Mouse (Mus musculus): ENCODE results near the gene Dip2b. TPM values are rescaled to one million over a fixed set of nuclear protein-coding genes. Genes with fewer than 3 reads are reported as not detected.
A peak's percentile ranks its signal among the peaks of the same experiment; 100 is the strongest.

The Dip2b gene
- polyA plus RNA-seq, 1 experiment, result 40.4 TPM

GRCm38 (mm10) chr15:100021175-100021574, 17.3 kb upstream of the Dip2b start:
- no peaks in the 10 kb centered on the region for H3K4me1 ChIP-seq (ENCODE audit: control insufficient read depth, insufficient read depth, low read length)
- no peak for TF ChIP-seq CTCF (IDR thresholded peaks at IDR 0.05; ENCODE audit: borderline replicate concordance, insufficient read depth, low read depth, low read length)
- TF ChIP-seq POLR2A (IDR thresholded peaks at IDR 0.05; ENCODE audit: borderline replicate concordance, insufficient read depth, low read length), result no peak
- no peak for DNase-seq
- 97% methylated on average over 1 of the region's 1 CpGs for WGBS
- no peak overlapping the region for H3K4me3 ChIP-seq (replicated peaks; ENCODE audit: insufficient read depth, low read depth, low read length)
- no peak overlapping the region for H3K27ac ChIP-seq (ENCODE audit: insufficient read depth, low read length)
- H3K27me3 ChIP-seq (ENCODE audit: control insufficient read depth, insufficient read depth, low read length), result no peaks in the 10 kb centered on the region

GRCm38 (mm10) chr15:100022923-100023322, 15.5 kb upstream of the Dip2b start:
- no peak overlapping the region for H3K4me3 ChIP-seq (replicated peaks; ENCODE audit: insufficient read depth, low read depth, low read length)
- H3K27ac ChIP-seq (ENCODE audit: insufficient read depth, low read length), result no peak overlapping the region
- TF ChIP-seq CTCF (IDR thresholded peaks at IDR 0.05; ENCODE audit: borderline replicate concordance, insufficient read depth, low read depth, low read length) (no peak), POLR2A (IDR thresholded peaks at IDR 0.05; ENCODE audit: borderline replicate concordance, insufficient read depth, low read length) (no peak)
- 8% methylated on average over 5 of the region's 5 CpGs for WGBS
- peak; percentile 51 to 54 for DNase-seq
- no peaks in the 10 kb centered on the region for H3K4me1 ChIP-seq (ENCODE audit: control insufficient read depth, insufficient read depth, low read length)
- H3K27me3 ChIP-seq (ENCODE audit: control insufficient read depth, insufficient read depth, low read length), result no peaks in the 10 kb centered on the region

GRCm38 (mm10) chr15:100025076-100025834, 13.2 kb upstream of the Dip2b start:
- WGBS, result 78% methylated on average over 11 of the region's 11 CpGs
- H3K4me3 ChIP-seq (replicated peaks; ENCODE audit: insufficient read depth, low read depth, low read length), result no peak overlapping the region
- no peak overlapping the region for H3K27ac ChIP-seq (ENCODE audit: insufficient read depth, low read length)
- H3K27me3 ChIP-seq (ENCODE audit: control insufficient read depth, insufficient read depth, low read length), result no peaks in the 10 kb centered on the region
- no peaks in the 10 kb centered on the region for H3K4me1 ChIP-seq (ENCODE audit: control insufficient read depth, insufficient read depth, low read length)
- no peak for TF ChIP-seq POLR2A (IDR thresholded peaks at IDR 0.05; ENCODE audit: borderline replicate concordance, insufficient read depth, low read length)
- TF ChIP-seq CTCF (IDR thresholded peaks at IDR 0.05; ENCODE audit: borderline replicate concordance, insufficient read depth, low read depth, low read length), result no peak
- no peak for DNase-seq

GRCm38 (mm10) chr15:100028133-100028532, 10.3 kb upstream of the Dip2b start:
- Histone ChIP-seq H3K4me3 (replicated peaks; ENCODE audit: insufficient read depth, low read depth, low read length) (no peak overlapping the region), H3K27me3 (ENCODE audit: control insufficient read depth, insufficient read depth, low read length) (no peaks in the 10 kb centered on the region), H3K27ac (ENCODE audit: insufficient read depth, low read length) (no peak overlapping the region), H3K4me1 (ENCODE audit: control insufficient read depth, insufficient read depth, low read length) (no peaks in the 10 kb centered on the region)
- TF ChIP-seq CTCF (IDR thresholded peaks at IDR 0.05; ENCODE audit: borderline replicate concordance, insufficient read depth, low read depth, low read length) (no peak), POLR2A (IDR thresholded peaks at IDR 0.05; ENCODE audit: borderline replicate concordance, insufficient read depth, low read length) (no peak)
- DNase-seq, result no peak
- WGBS, result 85% methylated on average over 2 of the region's 2 CpGs

GRCm38 (mm10) chr15:100029497-100029896, 9.0 kb upstream of the Dip2b start:
- no peak overlapping the region for H3K4me3 ChIP-seq (replicated peaks; ENCODE audit: insufficient read depth, low read depth, low read length)
- H3K27me3 ChIP-seq (ENCODE audit: control insufficient read depth, insufficient read depth, low read length), result no peaks in the 10 kb centered on the region
- H3K4me1 ChIP-seq (ENCODE audit: control insufficient read depth, insufficient read depth, low read length), result no peaks in the 10 kb centered on the region
- 67% methylated on average over 8 of the region's 8 CpGs for WGBS
- DNase-seq, result no peak
- no peak overlapping the region for H3K27ac ChIP-seq (ENCODE audit: insufficient read depth, low read length)
- TF ChIP-seq POLR2A (IDR thresholded peaks at IDR 0.05; ENCODE audit: borderline replicate concordance, insufficient read depth, low read length) (no peak), CTCF (IDR thresholded peaks at IDR 0.05; ENCODE audit: borderline replicate concordance, insufficient read depth, low read depth, low read length) (no peak)

GRCm38 (mm10) chr15:100029900-100030299, 8.6 kb upstream of the Dip2b start:
- 95% methylated on average over 2 of the region's 2 CpGs for WGBS
- Histone ChIP-seq H3K27me3 (ENCODE audit: control insufficient read depth, insufficient read depth, low read length) (no peaks in the 10 kb centered on the region), H3K27ac (ENCODE audit: insufficient read depth, low read length) (no peak overlapping the region), H3K4me3 (replicated peaks; ENCODE audit: insufficient read depth, low read depth, low read length) (no peak overlapping the region), H3K4me1 (ENCODE audit: control insufficient read depth, insufficient read depth, low read length) (no peaks in the 10 kb centered on the region)
- no peak for DNase-seq
- TF ChIP-seq POLR2A (IDR thresholded peaks at IDR 0.05; ENCODE audit: borderline replicate concordance, insufficient read depth, low read length) (no peak), CTCF (IDR thresholded peaks at IDR 0.05; ENCODE audit: borderline replicate concordance, insufficient read depth, low read depth, low read length) (no peak)

- no peak for TF ChIP-seq POLR2A (IDR thresholded peaks at IDR 0.05; ENCODE audit: borderline replicate concordance, insufficient read depth, low read length)
- no peak for TF ChIP-seq CTCF (IDR thresholded peaks at IDR 0.05; ENCODE audit: borderline replicate concordance, insufficient read depth, low read depth, low read length)
These were observed 5.9 kb upstream of the Dip2b start for GRCm38 (mm10) chr15:100032546-100032945.

More at GRCm38 (mm10) chr15:100032546-100032945, 5.9 kb upstream of the Dip2b start:
- no peak overlapping the region for H3K27ac ChIP-seq (ENCODE audit: insufficient read depth, low read length)
- DNase-seq, result peak in 1 of 2 experiments; percentile 7
- no peak overlapping the region for H3K4me3 ChIP-seq (replicated peaks; ENCODE audit: insufficient read depth, low read depth, low read length)
- no peaks in the 10 kb centered on the region for H3K27me3 ChIP-seq (ENCODE audit: control insufficient read depth, insufficient read depth, low read length)
- no peaks in the 10 kb centered on the region for H3K4me1 ChIP-seq (ENCODE audit: control insufficient read depth, insufficient read depth, low read length)
- 77% methylated on average over 3 of the region's 3 CpGs for WGBS
